In the genomic region with DNA sequence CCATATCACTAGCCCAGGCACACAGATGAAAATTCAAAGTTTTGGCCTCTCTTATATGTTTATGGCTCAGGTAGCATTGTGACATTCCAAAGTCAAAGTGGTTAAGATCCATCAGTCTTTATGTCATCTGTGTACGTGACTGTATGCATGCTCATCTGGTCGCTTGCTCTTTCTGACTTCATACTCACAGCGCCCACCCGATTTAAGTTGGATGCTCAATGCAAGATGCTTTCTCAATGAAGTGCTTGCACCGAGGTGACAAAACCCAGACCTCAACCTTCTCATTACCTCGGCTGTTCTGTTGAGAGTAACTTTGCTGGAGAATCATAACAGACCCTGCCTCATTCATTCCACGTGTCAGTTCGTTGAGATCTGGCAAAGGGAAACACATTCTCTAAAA, we compare ENCODE assay signal across 16 mouse cellular contexts.
A peak's percentile ranks its signal among the peaks of the same experiment; 100 is the strongest.
DNase-seq lines count a peak whose midpoint lies in the region; ATAC-seq lines count a peak whose summit lies in the region.
"Had no signal": no experiment of that assay in that cellular context is flagged by ENCODE, and none has a peak within 500 bp of the region (broad histone marks: within the 10 kb centered on the region; RNA-seq: fewer than 3 reads in every experiment).

No protein-coding gene starts in this region.

- ATAC-seq in intestine, embryonic 14.5 days (replicated peaks; ENCODE audit: low FRiP score, low TSS enrichment, low read depth): no peak; the same call in 1 of the 2 replicates
- no peak for ATAC-seq in intestine, embryonic 16.5 days
- no peak for ATAC-seq in limb, embryonic 12.5 days (ENCODE audit: insufficient number of reproducible peaks, insufficient read depth, low FRiP score, low TSS enrichment, low read depth)
- ATAC-seq: forebrain, embryonic 14.5 days had no signal

- H3K4me1 ChIP-seq in heart, embryonic 10.5 days: peaks cover 39% of the 10 kb centered on the region
- H3K4me1 ChIP-seq in intestine, embryonic 14.5 days (replicated peaks; ENCODE audit: control insufficient read depth, insufficient read depth, low read length): peaks cover 33% of the 10 kb centered on the region
- peaks cover 14% of the 10 kb centered on the region for H3K4me1 ChIP-seq in intestine, embryonic 16.5 days (ENCODE audit: control insufficient read depth, insufficient read depth, low read length)
- H3K4me1 ChIP-seq in limb, embryonic 12.5 days (replicated peaks): peaks cover 37% of the 10 kb centered on the region

- H3K27ac ChIP-seq in heart, embryonic 10.5 days: peak overlapping the region; percentile 82; the same call in 1 of the 2 replicates
- H3K27ac ChIP-seq in intestine, embryonic 14.5 days (ENCODE audit: low read depth): peak overlapping the region; percentile 69; the same call in 1 of the 2 replicates
- H3K27ac ChIP-seq in intestine, embryonic 16.5 days (ENCODE audit: low read length): no peak overlapping the region
- peak overlapping the region; percentile 88 for H3K27ac ChIP-seq in limb, embryonic 12.5 days
- H3K27ac ChIP-seq: hindbrain, embryonic 15.5 days had no signal

- WGBS in heart, embryonic 10.5 days: 44% methylated on average over 8 of the region's 8 CpGs
- 24% methylated on average over 8 of the region's 8 CpGs for WGBS in intestine, embryonic 14.5 days
- WGBS in intestine, embryonic 16.5 days: 51% methylated on average over 8 of the region's 8 CpGs
- WGBS in limb, embryonic 12.5 days: 55% methylated on average over 8 of the region's 8 CpGs

- H3K36me3 ChIP-seq in heart, embryonic 10.5 days: no peaks in the 10 kb centered on the region
- no peaks in the 10 kb centered on the region for H3K36me3 ChIP-seq in intestine, embryonic 14.5 days (ENCODE audit: control insufficient read depth, insufficient read depth, low read length)
- H3K36me3 ChIP-seq in intestine, embryonic 16.5 days (ENCODE audit: control insufficient read depth, insufficient read depth, low read length): no peaks in the 10 kb centered on the region
- H3K36me3 ChIP-seq in limb, embryonic 12.5 days: no peaks in the 10 kb centered on the region
- H3K36me3 ChIP-seq: embryonic facial prominence, embryonic 13.5 days; hindbrain, embryonic 15.5 days had no signal

- H3K4me2 ChIP-seq in intestine, embryonic 14.5 days (ENCODE audit: low read length): no peak overlapping the region
- no peak overlapping the region for H3K4me2 ChIP-seq in intestine, embryonic 16.5 days (ENCODE audit: low read depth, low read length)
- no peak overlapping the region for H3K4me2 ChIP-seq in limb, embryonic 12.5 days
- H3K4me2 ChIP-seq: embryonic facial prominence, embryonic 13.5 days; hindbrain, embryonic 15.5 days had no signal

- H3K9me3 ChIP-seq in heart, embryonic 10.5 days: no peaks in the 10 kb centered on the region
- H3K9me3 ChIP-seq in intestine, embryonic 14.5 days (ENCODE audit: control insufficient read depth, low read length): no peaks in the 10 kb centered on the region
- H3K9me3 ChIP-seq in intestine, embryonic 16.5 days (ENCODE audit: control insufficient read depth, low read length): no peaks in the 10 kb centered on the region
- H3K9me3 ChIP-seq in limb, embryonic 12.5 days: no peaks in the 10 kb centered on the region
- H3K9me3 ChIP-seq: embryonic facial prominence, embryonic 13.5 days; hindbrain, embryonic 15.5 days had no signal

- intact Hi-C loops in heart, postnatal 14 days (cut with DNase I): no loop called here

- no peak overlapping the region for H3K4me3 ChIP-seq in heart, embryonic 10.5 days
- no peak overlapping the region for H3K4me3 ChIP-seq in intestine, embryonic 14.5 days (ENCODE audit: low read depth, low read length)
- H3K4me3 ChIP-seq in intestine, embryonic 16.5 days (ENCODE audit: low read length): no peak overlapping the region
- H3K4me3 ChIP-seq in limb, embryonic 12.5 days (replicated peaks): no peak overlapping the region
- H3K4me3 ChIP-seq: embryonic facial prominence, embryonic 13.5 days; hindbrain, embryonic 15.5 days had no signal

- no peak overlapping the region for H3K9ac ChIP-seq in intestine, embryonic 14.5 days (ENCODE audit: low read length)
- H3K9ac ChIP-seq in intestine, embryonic 16.5 days (ENCODE audit: low read depth, low read length): no peak overlapping the region
- no peak overlapping the region for H3K9ac ChIP-seq in limb, embryonic 12.5 days (replicated peaks)
- H3K9ac ChIP-seq: embryonic facial prominence, embryonic 13.5 days; hindbrain, embryonic 15.5 days had no signal

- no peaks in the 10 kb centered on the region for H3K27me3 ChIP-seq in heart, embryonic 10.5 days (ENCODE audit: insufficient read depth, poor library complexity, severe bottlenecking)
- no peaks in the 10 kb centered on the region for H3K27me3 ChIP-seq in intestine, embryonic 14.5 days (replicated peaks; ENCODE audit: control insufficient read depth, insufficient read depth, low read length)
- H3K27me3 ChIP-seq in intestine, embryonic 16.5 days (replicated peaks; ENCODE audit: control insufficient read depth, insufficient read depth, low read length): no peaks in the 10 kb centered on the region
- H3K27me3 ChIP-seq in limb, embryonic 12.5 days: no peaks in the 10 kb centered on the region
- H3K27me3 ChIP-seq: embryonic facial prominence, embryonic 13.5 days; hindbrain, embryonic 15.5 days had no signal

- peak; percentile 76 for DNase-seq in heart, embryonic 10.5 days (ENCODE audit: low spot score)
- DNase-seq in heart, postnatal 14 days: no peak
- DNase-seq in intestine, embryonic 14.5 days (ENCODE audit: low spot score): no peak
- peak; percentile 30 for DNase-seq in forelimb bud, embryonic 11.5 days (ENCODE audit: low read depth, low spot score)
- DNase-seq in layer of hippocampus, postnatal 14 days (ENCODE audit: low spot score in 2 of 2): no peak
- DNase-seq: adrenal gland, adult 2 months; adrenal gland, postnatal 25 days; cerebellum, adult 2 months; embryo, embryonic 11 days; kidney, adult 11 months; kidney, adult 9 months had no signal

Comparison
In these comparisons a context has a peak if more than half of its experiments do, and no peak if none do; other contexts are left out.
1. DNase-seq: peak in heart, embryonic 10.5 days (single experiment) and forelimb bud, embryonic 11.5 days (single experiment); none in heart, postnatal 14 days (0 of 2), intestine, embryonic 14.5 days (single experiment) and layer of hippocampus, postnatal 14 days (0 of 2).